Mouse (Mus musculus): ENCODE data around the gene Diras1.

Gene Diras1

DNA sequence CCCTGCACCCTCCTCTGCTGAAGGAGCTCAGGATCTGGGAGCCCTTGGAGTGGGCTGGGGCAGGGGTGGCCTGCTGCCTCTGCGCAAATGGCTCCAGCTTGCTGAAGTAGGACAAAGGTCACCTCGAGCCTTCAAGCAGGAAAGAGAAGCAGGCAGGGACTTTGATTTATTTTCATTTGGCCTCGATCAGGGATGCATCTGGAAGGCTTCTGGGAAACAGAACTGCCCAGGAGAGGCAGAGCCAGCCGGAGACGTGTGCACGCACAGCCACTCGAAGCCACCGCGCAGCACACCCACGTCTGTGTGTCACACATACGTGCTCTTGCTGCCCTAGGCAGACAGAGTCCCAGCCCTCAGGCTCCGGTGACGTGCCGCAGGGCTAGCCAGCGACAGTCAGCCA, 53.9 kb downstream of the Diras1 start:
- no peak for DNase-seq (ENCODE audit: low spot score in 2 of 2)

DNA sequence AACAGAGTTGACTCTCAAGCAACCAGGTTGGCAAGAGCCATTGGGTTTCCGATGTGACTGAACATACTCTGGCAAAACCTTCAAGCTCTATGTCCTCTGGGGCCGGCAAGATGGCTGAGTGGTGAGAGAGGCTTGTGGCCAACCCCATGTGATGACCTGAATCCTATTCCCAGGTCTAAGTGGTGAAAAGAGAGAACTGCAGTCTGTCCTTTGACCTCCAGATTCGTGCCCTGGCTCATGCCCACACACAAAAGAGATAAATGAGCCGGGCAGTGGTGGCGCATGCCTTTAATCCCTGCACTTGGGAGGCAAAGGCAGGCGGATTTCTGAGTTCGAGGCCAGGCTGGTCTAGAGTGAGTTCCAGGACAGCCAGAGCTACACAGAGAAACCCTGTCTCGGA, 55.3 kb downstream of the Diras1 start:
- no peak for DNase-seq (ENCODE audit: low spot score in 2 of 2)

All from natural killer cell, adult 2 months (primary cell).